Mouse (Mus musculus): ENCODE data around the gene Wnt16.
"Not testable (repeated sequence)": the region's sequence is repeated elsewhere in the genome, so short reads cannot be mapped to it uniquely, and the experiment has no call there.

Wnt16 gene

GRCm38 (mm10) chr6:22288004-22288736 is at the start of gene Wnt16:
Gene Wnt16, plus strand, starts transcription at chr6:22288227.
- DNase-seq (ENCODE audit: extremely low read depth, low read depth), result no peak

- DNase-seq (ENCODE audit: extremely low read depth, low read depth), result no peak
Observed at GRCm38 (mm10) chr6:22243321-22243720, 44.7 kb upstream of the Wnt16 start.

- no peak for DNase-seq (ENCODE audit: extremely low read depth, low read depth)
Observed at GRCm38 (mm10) chr6:22246696-22247095, 41.3 kb upstream of the Wnt16 start.

GRCm38 (mm10) chr6:22258784-22259183 is 29.2 kb upstream of the Wnt16 start:
- DNase-seq (ENCODE audit: extremely low read depth, low read depth), result no peak

- DNase-seq (ENCODE audit: extremely low read depth, low read depth), result no peak
Observed at GRCm38 (mm10) chr6:22262519-22262918, 25.5 kb upstream of the Wnt16 start.

- DNase-seq (ENCODE audit: extremely low read depth, low read depth), result not testable (repeated sequence)
Observed at GRCm38 (mm10) chr6:22264094-22264493, 23.9 kb upstream of the Wnt16 start.

- no peak for DNase-seq (ENCODE audit: extremely low read depth, low read depth)
Observed at GRCm38 (mm10) chr6:22266018-22266417, 22.0 kb upstream of the Wnt16 start.

GRCm38 (mm10) chr6:22267807-22268667 is 20.0 kb upstream of the Wnt16 start:
- no peak for DNase-seq (ENCODE audit: extremely low read depth, low read depth)

GRCm38 (mm10) chr6:22268677-22269076 is 19.4 kb upstream of the Wnt16 start:
- DNase-seq (ENCODE audit: extremely low read depth, low read depth), result no peak

GRCm38 (mm10) chr6:22269840-22270521 is 18.0 kb upstream of the Wnt16 start:
- no peak for DNase-seq (ENCODE audit: extremely low read depth, low read depth)

GRCm38 (mm10) chr6:22277941-22278340 is 10.1 kb upstream of the Wnt16 start:
- DNase-seq (ENCODE audit: extremely low read depth, low read depth), result no peak

GRCm38 (mm10) chr6:22280217-22280861 is 7.7 kb upstream of the Wnt16 start:
- DNase-seq (ENCODE audit: extremely low read depth, low read depth), result no peak

GRCm38 (mm10) chr6:22282405-22282804 is 5.6 kb upstream of the Wnt16 start:
- DNase-seq (ENCODE audit: extremely low read depth, low read depth), result no peak

GRCm38 (mm10) chr6:22288737-22289460 is 872 bp downstream of the Wnt16 start:
- no peak for DNase-seq (ENCODE audit: extremely low read depth, low read depth)

GRCm38 (mm10) chr6:22289461-22290021 is 1.5 kb downstream of the Wnt16 start:
- no peak for DNase-seq (ENCODE audit: extremely low read depth, low read depth)

- DNase-seq (ENCODE audit: extremely low read depth, low read depth), result no peak
Observed at GRCm38 (mm10) chr6:22290790-22291189, 2.8 kb downstream of the Wnt16 start.

- no peak for DNase-seq (ENCODE audit: extremely low read depth, low read depth)
Observed at GRCm38 (mm10) chr6:22292056-22292455, 4.0 kb downstream of the Wnt16 start.

GRCm38 (mm10) chr6:22293922-22294321 is 5.9 kb downstream of the Wnt16 start:
- DNase-seq (ENCODE audit: extremely low read depth, low read depth), result no peak

- no peak for DNase-seq (ENCODE audit: extremely low read depth, low read depth)
Observed at GRCm38 (mm10) chr6:22297028-22297427, 9.0 kb downstream of the Wnt16 start.

GRCm38 (mm10) chr6:22298059-22298458 is 10.0 kb downstream of the Wnt16 start:
- no peak for DNase-seq (ENCODE audit: extremely low read depth, low read depth)
